Mouse (Mus musculus) layer of hippocampus, postnatal 36 days (tissue): ENCODE measurements around the gene Mtmr12. TPM values are rescaled to one million over a fixed set of nuclear protein-coding genes. Genes with fewer than 3 reads are reported as not detected.

Experiments
- DNase-seq, 2 experiments: peaks; one replicate each; pipeline ENCODE4 v3.0.0; 2022
- total RNA-seq, 2 experiments: library from RNA; stranded (reverse); gene quantifications; 2 replicates each; pipeline ENCODE4 v1.2.3; 2021

The Mtmr12 gene
- total RNA-seq, 2 experiments from 2014 or later, result 55.4 to 58.1 TPM

GRCm38 (mm10) chr15:12236961-12237360 lies 32.1 kb downstream of the Mtmr12 start:
- DNase-seq, result no peak

GRCm38 (mm10) chr15:12237539-12237938 lies 32.7 kb downstream of the Mtmr12 start:
- no peak for DNase-seq

- DNase-seq, result no peak
Observed at GRCm38 (mm10) chr15:12238337-12238736, 33.5 kb downstream of the Mtmr12 start.

DNA sequence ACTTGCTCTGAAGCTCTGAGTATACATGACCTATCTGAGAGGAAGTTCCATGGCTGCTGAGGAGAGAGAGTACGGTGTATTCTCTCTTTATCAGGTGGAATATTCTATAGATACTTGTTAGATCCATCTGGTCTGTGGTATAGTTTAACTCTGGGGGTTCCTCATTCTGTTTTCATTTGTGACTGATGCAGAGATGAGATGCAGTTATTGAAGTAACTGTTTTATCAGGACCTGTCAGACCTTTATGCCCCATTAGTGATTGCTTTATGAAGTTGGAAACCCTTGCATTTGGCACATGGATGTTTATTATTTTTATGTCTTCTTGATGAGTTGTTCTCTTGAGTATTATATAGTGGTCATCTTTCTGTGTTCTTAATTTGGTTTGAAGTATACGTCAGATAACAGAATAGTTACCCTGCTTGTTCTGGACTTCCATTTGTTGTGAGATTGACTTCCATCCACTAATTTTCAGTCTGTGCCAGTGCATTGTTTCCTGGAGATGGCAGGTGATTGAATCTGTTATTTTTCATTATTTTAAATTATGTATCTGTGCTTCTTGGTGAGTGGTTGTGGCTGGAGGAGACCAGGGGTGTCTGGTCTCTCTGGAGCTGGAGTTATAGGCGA lies 36.0 kb downstream of the Mtmr12 start:
- DNase-seq, result no peak

DNA sequence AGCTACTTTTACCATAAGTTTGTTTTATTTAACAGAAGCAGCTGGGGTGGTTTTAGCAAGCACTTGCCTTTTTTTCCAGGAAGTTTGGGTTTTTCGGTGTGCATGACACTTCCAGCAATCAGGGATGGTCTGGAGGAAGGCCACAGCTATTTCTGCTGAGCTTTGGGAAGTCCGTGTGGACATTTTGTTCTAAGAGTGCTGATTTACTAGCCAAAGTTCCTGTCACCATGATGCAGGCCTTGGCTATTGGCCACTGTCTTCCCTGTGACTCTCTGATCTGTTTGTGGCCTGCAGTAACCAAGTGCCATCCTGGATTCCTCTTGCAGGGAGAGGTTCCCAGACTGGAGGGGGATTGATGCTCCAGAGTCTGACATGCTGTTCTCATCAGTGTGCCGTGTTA lies 39.0 kb downstream of the Mtmr12 start:
- no peak for DNase-seq

DNA sequence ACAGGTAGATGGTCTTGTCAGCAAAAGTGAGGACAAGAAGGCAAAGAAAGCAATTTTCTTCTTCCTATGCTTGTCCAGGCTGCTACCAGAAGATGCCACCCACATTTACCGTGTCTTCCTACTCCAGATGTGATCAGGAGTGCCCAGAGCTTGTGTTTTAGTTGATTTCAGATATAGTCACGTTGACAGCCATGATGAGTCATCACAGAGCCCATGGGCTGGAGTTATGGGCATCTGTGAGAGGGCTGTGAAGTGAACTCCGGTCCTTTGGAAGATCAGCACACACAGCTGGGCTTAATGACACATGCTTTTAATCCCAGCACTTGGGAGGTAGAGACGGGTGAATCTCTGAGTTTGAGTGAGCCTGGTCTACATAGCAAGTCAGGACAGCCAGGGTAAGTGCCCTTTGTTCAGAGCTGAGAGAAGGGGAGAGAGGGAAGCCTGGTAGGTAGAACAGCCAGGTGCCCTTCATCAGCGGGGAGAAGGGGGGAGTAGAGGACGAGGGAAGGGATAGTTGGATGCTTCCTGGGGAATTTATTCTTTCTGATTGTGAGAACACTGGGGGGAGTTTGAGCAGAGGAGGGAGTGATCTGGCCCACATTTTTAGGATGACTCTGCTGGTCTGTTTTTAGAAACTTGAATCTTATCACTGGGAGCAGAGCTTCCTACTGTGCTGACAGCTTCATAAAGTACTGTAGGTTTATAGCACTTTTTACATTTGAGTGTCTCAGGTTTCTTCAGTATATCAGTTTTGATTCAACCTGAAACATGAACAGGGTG lies 40.9 kb downstream of the Mtmr12 start:
- no peak for DNase-seq

GRCm38 (mm10) chr15:12246360-12247158 lies 41.7 kb downstream of the Mtmr12 start:
- no peak for DNase-seq

- DNase-seq, result no peak
Observed at GRCm38 (mm10) chr15:12247159-12247603, 42.4 kb downstream of the Mtmr12 start.

DNA sequence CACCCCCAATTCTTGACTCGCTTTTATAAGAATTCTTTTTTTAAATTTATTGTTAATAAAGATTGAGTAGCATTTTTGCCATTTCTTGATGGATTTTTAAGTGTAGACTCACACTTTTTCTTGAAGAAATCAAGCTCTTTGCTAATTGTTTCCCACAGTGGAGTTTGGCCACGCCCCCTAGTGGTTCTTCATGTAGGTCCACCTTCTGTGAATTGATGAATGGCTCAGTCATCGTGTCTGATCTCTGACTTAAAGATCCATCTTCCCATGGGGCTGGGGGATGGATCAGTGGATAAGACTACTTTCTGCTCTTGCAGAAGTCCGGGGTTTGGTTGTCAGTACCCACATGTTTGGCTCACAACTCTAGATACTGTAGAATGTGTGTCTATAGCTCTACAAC lies 43.5 kb downstream of the Mtmr12 start:
- DNase-seq, result no peak

DNA sequence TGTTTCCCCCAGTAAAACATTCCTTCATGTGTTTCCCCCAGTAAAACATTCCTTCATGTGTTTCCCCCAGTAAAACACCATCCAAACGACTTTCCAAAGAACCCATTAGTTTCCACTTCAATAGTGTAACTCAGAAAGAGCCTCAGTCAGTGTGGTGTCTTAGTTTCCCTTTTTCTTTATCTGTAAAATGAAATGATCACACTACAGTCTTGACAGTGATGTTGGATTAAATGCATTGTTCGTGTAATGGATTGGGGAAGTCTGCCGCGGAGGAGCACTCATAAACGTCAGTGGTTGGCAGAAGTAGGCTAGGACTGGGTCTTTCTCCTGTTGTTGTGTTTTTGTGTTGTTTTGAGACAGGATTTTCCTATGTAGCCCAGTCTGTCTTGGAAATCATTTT lies 45.5 kb downstream of the Mtmr12 start:
- DNase-seq, result no peak

- DNase-seq, result no peak
Observed at GRCm38 (mm10) chr15:12251416-12252140, 46.8 kb downstream of the Mtmr12 start.

DNA sequence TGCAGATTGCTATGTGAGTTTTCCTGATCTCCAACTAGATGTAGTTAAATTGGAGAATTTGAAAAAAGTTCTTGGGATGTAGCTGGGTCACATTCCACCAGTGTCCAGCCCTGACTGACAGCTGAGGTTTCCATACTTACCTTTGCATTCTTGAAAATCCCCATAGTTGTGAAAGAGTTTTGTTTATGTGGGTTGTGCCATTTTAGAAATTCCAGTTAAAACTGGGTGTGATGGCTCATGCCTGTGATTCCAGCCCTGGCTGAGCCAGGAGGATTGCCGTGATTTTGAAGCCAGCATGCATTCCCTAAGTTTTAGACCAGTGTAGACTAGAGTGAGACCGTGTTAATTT lies 47.3 kb downstream of the Mtmr12 start:
- DNase-seq, result no peak

- no peak for DNase-seq
Observed at GRCm38 (mm10) chr15:12257730-12258494, 53.1 kb downstream of the Mtmr12 start.

GRCm38 (mm10) chr15:12263056-12263455 lies 58.2 kb downstream of the Mtmr12 start:
- DNase-seq, result no peak

- no peak for DNase-seq
Observed at GRCm38 (mm10) chr15:12266460-12266859, 61.6 kb downstream of the Mtmr12 start.

GRCm38 (mm10) chr15:12268021-12268420 lies 63.2 kb downstream of the Mtmr12 start:
- DNase-seq, result peak; percentile 59 to 62

GRCm38 (mm10) chr15:12271340-12271739 lies 66.5 kb downstream of the Mtmr12 start:
- DNase-seq, result no peak

DNA sequence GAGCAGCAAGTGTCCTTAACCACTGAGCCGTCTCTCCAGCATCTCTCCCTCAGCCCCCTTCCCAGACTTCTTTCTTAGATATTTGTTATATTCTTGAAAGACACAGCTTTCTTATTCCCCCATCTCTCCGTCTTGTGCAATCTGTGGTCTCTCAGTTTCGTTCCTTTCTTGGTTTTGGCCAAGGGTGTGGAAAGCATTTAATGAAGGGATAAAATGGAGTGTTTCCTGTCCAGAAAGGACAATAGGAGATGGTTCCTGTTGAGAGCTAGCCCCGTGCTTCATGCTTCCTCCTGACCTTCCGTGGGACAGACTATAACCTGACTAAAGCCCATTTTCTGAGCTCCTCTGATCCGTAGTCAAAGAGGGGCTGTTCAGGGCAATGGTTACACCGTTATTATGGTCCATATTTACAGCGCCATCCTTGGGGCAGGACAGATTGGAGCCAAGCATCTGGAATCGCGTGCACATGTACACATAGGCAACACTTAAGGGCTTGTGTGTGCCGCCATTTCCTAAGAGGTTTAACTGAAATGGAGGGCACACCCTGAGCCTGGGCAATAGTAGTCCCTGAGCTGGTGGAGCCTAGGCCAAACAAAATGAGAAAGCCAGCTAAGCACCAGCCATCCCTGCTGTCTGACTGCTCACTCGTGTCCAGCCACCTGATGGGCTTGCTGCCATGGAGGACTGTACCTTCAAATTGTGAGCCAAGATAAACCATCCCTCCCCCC lies 68.7 kb downstream of the Mtmr12 start:
- no peak for DNase-seq

- no peak for DNase-seq
Observed at GRCm38 (mm10) chr15:12274053-12274769, 69.4 kb downstream of the Mtmr12 start.

DNA sequence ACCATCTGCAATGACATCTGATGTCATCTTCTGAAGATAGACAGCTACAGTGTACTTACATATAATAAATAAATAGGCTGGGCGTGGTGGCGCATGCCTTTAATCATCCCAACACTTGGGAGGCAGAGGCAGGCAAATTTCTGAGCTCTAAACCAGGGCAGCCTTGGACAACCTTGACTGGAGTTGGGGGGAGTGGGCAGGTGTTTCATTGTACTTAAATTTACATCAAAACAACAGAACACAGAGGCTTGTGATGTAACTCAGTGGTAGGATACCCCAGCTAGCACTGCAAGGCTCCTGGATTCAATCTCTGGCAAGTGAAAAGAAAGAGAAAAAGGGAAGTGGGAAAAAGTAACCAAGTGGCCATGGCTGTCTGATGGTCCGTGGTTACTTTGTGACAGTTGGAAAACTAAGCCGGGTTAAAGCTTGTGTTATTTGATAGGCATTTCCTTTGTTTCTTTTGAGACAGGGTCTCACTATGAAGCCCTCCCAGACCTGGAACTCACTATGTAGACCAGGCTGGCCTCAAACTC lies 70.3 kb downstream of the Mtmr12 start:
- DNase-seq, result no peak
